Mouse (Mus musculus) brain, embryonic 14.5 days (tissue): ENCODE data around the gene Nup133.

Source experiments
- CTCF ChIP-seq: fragments of 200-500 bp; IDR thresholded peaks from 2 replicates; pipeline ENCODE4 v1.5.1; 2012; ENCODE audit warnings: inconsistent platforms, mild to moderate bottlenecking, moderate library complexity, borderline replicate concordance; ENCODE audit not compliant: insufficient read depth, insufficient read length; ENCODE audit errors: extremely low read depth
- POLR2A ChIP-seq: fragments of 200-500 bp; IDR thresholded peaks from 2 replicates; pipeline ENCODE4 v1.6.1; 2012; ENCODE audit warnings: mild to moderate bottlenecking, inconsistent platforms, borderline replicate concordance; ENCODE audit not compliant: poor library complexity, insufficient read depth, insufficient read length, severe bottlenecking; ENCODE audit errors: extremely low read depth

GRCm38 (mm10) chr8:123854252-123854651 is 94.8 kb downstream of the Nup133 start:
- TF ChIP-seq POLR2A (no peak), CTCF (no peak)
